Mouse (Mus musculus): ENCODE data around the gene Msh3. TPM values are rescaled to one million over a fixed set of nuclear protein-coding genes. Genes with fewer than 3 reads are reported as not detected.

Gene Msh3
- polyA plus RNA-seq, 1 experiment from 2014 or later = 30.9 TPM

DNA sequence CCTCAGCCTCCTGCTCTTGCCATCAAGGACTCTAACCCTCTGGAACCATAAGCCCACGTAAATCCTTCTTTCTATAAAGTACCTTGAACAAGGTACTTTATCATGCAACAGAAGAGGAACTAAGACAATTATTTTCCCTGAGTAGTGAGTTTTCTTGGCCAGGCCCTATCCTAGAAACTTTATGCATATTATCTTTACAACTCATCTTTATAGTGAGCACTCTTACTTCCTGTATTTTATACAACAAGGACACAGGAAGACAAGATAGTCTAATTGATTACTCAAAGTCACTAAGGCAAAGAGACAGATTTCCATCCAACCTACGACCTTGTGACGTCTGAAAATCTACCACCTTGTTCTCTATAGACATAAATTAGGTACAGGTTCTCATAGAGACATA lies 15.0 kb downstream of the Msh3 start:
- Histone ChIP-seq H3K4me1 (ENCODE audit: control insufficient read depth, insufficient read depth, low read length) (no peaks in the 10 kb centered on the region), H3K9me3 (ENCODE audit: control insufficient read depth, low read depth, low read length) (no peaks in the 10 kb centered on the region), H3K4me3 (ENCODE audit: low read depth, low read length) (no peak overlapping the region), H3K27ac (ENCODE audit: low read length) (no peak overlapping the region), H3K27me3 (ENCODE audit: control insufficient read depth, insufficient read depth, low read length) (no peaks in the 10 kb centered on the region), H3K9ac (replicated peaks; ENCODE audit: low read depth, low read length) (no peak overlapping the region), H3K36me3 (ENCODE audit: control insufficient read depth, insufficient read depth, low read length) (peaks cover 7% of the 10 kb centered on the region; the same call in 1 of the 2 replicates), H3K4me2 (replicated peaks; ENCODE audit: low read depth, low read length) (no peak overlapping the region)
- 88% methylated on average over 3 of the region's 3 CpGs for WGBS
- ATAC-seq (ENCODE audit: insufficient number of reproducible peaks, insufficient read depth, low FRiP score, low read depth) = no peak

DNA sequence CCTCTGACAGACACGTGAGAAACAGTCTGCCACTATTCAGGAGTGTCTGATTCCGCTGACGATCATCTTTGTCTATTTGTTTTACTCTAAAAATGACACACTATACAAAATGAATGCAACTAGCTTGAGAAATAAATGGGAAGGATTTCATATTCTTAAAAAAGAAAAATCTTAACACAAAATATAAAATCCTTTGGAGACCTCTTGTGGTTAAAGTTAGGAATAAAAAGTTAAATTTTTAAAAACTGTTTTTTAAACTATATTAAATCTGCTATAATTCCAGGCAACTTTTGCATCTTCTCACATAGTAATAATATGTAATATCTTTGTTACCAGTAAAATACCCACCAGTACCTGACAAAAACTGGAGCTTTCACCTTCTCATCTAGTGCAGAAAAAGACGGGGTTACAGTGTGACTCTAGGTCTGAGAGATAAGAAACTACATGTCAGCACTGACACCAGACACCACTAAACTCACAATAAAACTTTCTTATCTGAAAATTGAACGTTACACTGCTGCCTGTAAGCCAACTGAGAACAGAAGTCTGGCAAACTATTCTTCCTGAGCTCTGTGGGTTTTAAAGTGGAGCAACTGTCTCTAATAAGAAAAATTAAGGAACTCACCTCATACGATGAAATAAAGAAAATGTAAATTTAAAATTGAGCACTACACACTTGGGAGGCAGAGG lies 16.9 kb downstream of the Msh3 start:
- no peak for ATAC-seq (ENCODE audit: insufficient number of reproducible peaks, insufficient read depth, low FRiP score, low read depth)
- 76% methylated on average over 6 of the region's 6 CpGs for WGBS
- no peaks in the 10 kb centered on the region for H3K27me3 ChIP-seq (ENCODE audit: control insufficient read depth, insufficient read depth, low read length)
- H3K4me3 ChIP-seq (ENCODE audit: low read depth, low read length) = no peak overlapping the region
- peaks cover under 1% of the 10 kb centered on the region; the same call in 1 of the 2 replicates for H3K36me3 ChIP-seq (ENCODE audit: control insufficient read depth, insufficient read depth, low read length)
- no peaks in the 10 kb centered on the region for H3K4me1 ChIP-seq (ENCODE audit: control insufficient read depth, insufficient read depth, low read length)
- no peak overlapping the region for H3K4me2 ChIP-seq (replicated peaks; ENCODE audit: low read depth, low read length)
- no peak overlapping the region for H3K9ac ChIP-seq (replicated peaks; ENCODE audit: low read depth, low read length)
- H3K9me3 ChIP-seq (ENCODE audit: control insufficient read depth, low read depth, low read length) = no peaks in the 10 kb centered on the region
- H3K27ac ChIP-seq (ENCODE audit: low read length) = no peak overlapping the region

- H3K9ac ChIP-seq (replicated peaks; ENCODE audit: low read depth, low read length) = no peak overlapping the region
- H3K4me2 ChIP-seq (replicated peaks; ENCODE audit: low read depth, low read length) = no peak overlapping the region
- no peak for ATAC-seq (ENCODE audit: insufficient number of reproducible peaks, insufficient read depth, low FRiP score, low read depth)
- H3K36me3 ChIP-seq (ENCODE audit: control insufficient read depth, insufficient read depth, low read length) = no peaks in the 10 kb centered on the region; the same call in 1 of the 2 replicates
- H3K27ac ChIP-seq (ENCODE audit: low read length) = no peak overlapping the region
- 86% methylated on average over 1 of the region's 1 CpGs for WGBS
- no peaks in the 10 kb centered on the region for H3K4me1 ChIP-seq (ENCODE audit: control insufficient read depth, insufficient read depth, low read length)
- H3K4me3 ChIP-seq (ENCODE audit: low read depth, low read length) = no peak overlapping the region
- H3K27me3 ChIP-seq (ENCODE audit: control insufficient read depth, insufficient read depth, low read length) = no peaks in the 10 kb centered on the region
- H3K9me3 ChIP-seq (ENCODE audit: control insufficient read depth, low read depth, low read length) = no peaks in the 10 kb centered on the region
Observed at GRCm38 (mm10) chr13:92336857-92337256, 17.9 kb downstream of the Msh3 start.

DNA sequence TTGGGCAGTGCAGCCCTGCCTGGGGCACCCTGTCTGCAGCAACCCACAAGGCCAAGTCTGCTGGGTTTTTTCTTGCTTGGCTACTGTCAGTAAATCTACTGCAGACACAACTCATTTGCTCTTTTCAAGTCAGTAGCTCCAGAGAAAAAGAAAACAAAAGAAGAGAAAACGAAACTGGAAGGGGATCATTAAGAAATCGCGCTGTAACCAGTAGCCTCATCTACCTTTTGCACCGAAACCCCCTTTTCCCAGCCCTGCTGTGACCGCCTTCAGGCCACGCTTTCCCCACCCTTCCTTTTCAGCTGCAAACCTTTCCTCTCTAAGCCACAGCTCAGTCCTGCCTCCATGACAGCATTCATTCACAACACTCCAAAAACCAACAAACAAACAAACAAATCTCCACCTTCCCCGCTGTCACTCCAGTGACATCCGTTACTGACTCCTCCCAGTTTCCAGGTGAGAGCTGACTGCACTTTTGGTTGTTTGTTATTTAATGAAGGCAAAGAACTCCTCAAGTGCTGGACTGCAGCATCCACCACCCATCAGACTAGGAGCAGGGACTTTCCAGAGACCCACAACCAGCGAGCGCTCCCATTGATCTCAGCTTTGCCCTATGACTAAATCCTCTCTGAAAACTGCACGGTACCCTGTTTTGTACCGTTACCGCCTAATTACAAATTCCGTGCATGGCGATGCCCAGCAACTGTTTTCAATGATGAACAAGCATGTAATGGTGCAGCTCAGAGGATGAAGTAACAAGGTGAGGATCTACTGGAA lies 22.5 kb downstream of the Msh3 start:
- WGBS = 85% methylated on average over 15 of the region's 15 CpGs
- Histone ChIP-seq H3K4me1 (ENCODE audit: control insufficient read depth, insufficient read depth, low read length) (no peaks in the 10 kb centered on the region), H3K27ac (ENCODE audit: low read length) (no peak overlapping the region), H3K27me3 (ENCODE audit: control insufficient read depth, insufficient read depth, low read length) (no peaks in the 10 kb centered on the region), H3K4me3 (ENCODE audit: low read depth, low read length) (no peak overlapping the region), H3K4me2 (replicated peaks; ENCODE audit: low read depth, low read length) (no peak overlapping the region), H3K9ac (replicated peaks; ENCODE audit: low read depth, low read length) (no peak overlapping the region), H3K36me3 (ENCODE audit: control insufficient read depth, insufficient read depth, low read length) (peaks cover 5% of the 10 kb centered on the region; the same call in 1 of the 2 replicates), H3K9me3 (ENCODE audit: control insufficient read depth, low read depth, low read length) (no peaks in the 10 kb centered on the region)
- no peak for ATAC-seq (ENCODE audit: insufficient number of reproducible peaks, insufficient read depth, low FRiP score, low read depth)

GRCm38 (mm10) chr13:92330621-92331020 lies 24.2 kb downstream of the Msh3 start:
- no peak for ATAC-seq (ENCODE audit: insufficient number of reproducible peaks, insufficient read depth, low FRiP score, low read depth)
- Histone ChIP-seq H3K27ac (ENCODE audit: low read length) (no peak overlapping the region), H3K4me1 (ENCODE audit: control insufficient read depth, insufficient read depth, low read length) (no peaks in the 10 kb centered on the region), H3K36me3 (ENCODE audit: control insufficient read depth, insufficient read depth, low read length) (peaks cover 5% of the 10 kb centered on the region; the same call in 1 of the 2 replicates), H3K9me3 (ENCODE audit: control insufficient read depth, low read depth, low read length) (no peaks in the 10 kb centered on the region), H3K27me3 (ENCODE audit: control insufficient read depth, insufficient read depth, low read length) (no peaks in the 10 kb centered on the region), H3K4me3 (ENCODE audit: low read depth, low read length) (no peak overlapping the region), H3K4me2 (replicated peaks; ENCODE audit: low read depth, low read length) (no peak overlapping the region), H3K9ac (replicated peaks; ENCODE audit: low read depth, low read length) (no peak overlapping the region)
- WGBS = 93% methylated on average over 3 of the region's 3 CpGs

GRCm38 (mm10) chr13:92328000-92328399 lies 26.8 kb downstream of the Msh3 start:
- no peaks in the 10 kb centered on the region for H3K27me3 ChIP-seq (ENCODE audit: control insufficient read depth, insufficient read depth, low read length)
- H3K4me1 ChIP-seq (ENCODE audit: control insufficient read depth, insufficient read depth, low read length) = no peaks in the 10 kb centered on the region
- H3K9ac ChIP-seq (replicated peaks; ENCODE audit: low read depth, low read length) = no peak overlapping the region
- no peak overlapping the region for H3K4me2 ChIP-seq (replicated peaks; ENCODE audit: low read depth, low read length)
- H3K4me3 ChIP-seq (ENCODE audit: low read depth, low read length) = no peak overlapping the region
- WGBS = 73% methylated on average over 2 of the region's 2 CpGs
- H3K27ac ChIP-seq (ENCODE audit: low read length) = no peak overlapping the region
- H3K36me3 ChIP-seq (ENCODE audit: control insufficient read depth, insufficient read depth, low read length) = peaks cover 5% of the 10 kb centered on the region; the same call in 1 of the 2 replicates
- no peak for ATAC-seq (ENCODE audit: insufficient number of reproducible peaks, insufficient read depth, low FRiP score, low read depth)
- no peaks in the 10 kb centered on the region for H3K9me3 ChIP-seq (ENCODE audit: control insufficient read depth, low read depth, low read length)

DNA sequence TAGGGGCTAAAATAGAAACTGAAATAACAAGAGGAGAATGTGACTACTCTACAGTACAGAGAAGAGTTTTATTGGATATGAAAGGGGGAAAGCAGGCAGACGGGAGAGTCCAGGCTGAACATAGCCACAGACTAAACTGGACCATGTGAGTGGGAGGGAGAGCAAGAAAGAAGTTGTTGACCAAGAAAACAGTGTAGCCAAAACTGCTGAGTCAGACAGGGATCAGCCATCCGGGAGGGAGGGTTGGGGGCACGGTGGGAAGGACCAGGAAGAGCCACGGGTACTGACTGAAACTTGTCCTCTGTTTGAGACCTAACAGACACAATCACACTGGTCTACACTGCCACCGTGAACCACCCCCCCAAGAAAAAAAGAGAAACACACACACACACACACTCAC lies 28.8 kb downstream of the Msh3 start:
- Histone ChIP-seq H3K4me3 (ENCODE audit: low read depth, low read length) (no peak overlapping the region), H3K4me1 (ENCODE audit: control insufficient read depth, insufficient read depth, low read length) (no peaks in the 10 kb centered on the region)
- no peak for ATAC-seq (ENCODE audit: insufficient number of reproducible peaks, insufficient read depth, low FRiP score, low read depth)

DNA sequence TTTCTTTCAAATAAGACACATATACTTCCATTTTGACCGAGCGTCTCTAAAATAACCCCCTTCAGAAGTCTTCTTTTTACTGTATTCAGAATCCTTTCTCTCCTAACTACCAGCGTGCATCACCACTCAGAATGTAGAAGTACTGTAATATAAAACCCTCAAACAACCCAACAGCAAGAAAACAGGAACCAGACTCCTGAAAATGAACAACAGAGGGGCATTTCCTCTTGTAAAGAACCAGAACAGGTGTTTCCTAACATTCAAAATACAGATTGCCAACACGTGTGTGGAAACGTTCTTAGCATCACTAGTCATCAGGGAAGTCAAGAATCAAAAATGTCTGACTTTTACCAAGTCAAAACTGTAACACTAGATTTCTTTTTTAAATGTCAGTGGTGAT lies 34.0 kb downstream of the Msh3 start:
- no peak overlapping the region for H3K4me3 ChIP-seq (ENCODE audit: low read depth, low read length)
- no peak overlapping the region for H3K4me2 ChIP-seq (replicated peaks; ENCODE audit: low read depth, low read length)
- no peaks in the 10 kb centered on the region for H3K4me1 ChIP-seq (ENCODE audit: control insufficient read depth, insufficient read depth, low read length)
- H3K9ac ChIP-seq (replicated peaks; ENCODE audit: low read depth, low read length) = no peak overlapping the region
- no peaks in the 10 kb centered on the region for H3K27me3 ChIP-seq (ENCODE audit: control insufficient read depth, insufficient read depth, low read length)
- H3K36me3 ChIP-seq (ENCODE audit: control insufficient read depth, insufficient read depth, low read length) = no peaks in the 10 kb centered on the region
- WGBS = 84% methylated on average over 5 of the region's 5 CpGs
- ATAC-seq (ENCODE audit: insufficient number of reproducible peaks, insufficient read depth, low FRiP score, low read depth) = no peak
- H3K27ac ChIP-seq (ENCODE audit: low read length) = no peak overlapping the region
- no peaks in the 10 kb centered on the region for H3K9me3 ChIP-seq (ENCODE audit: control insufficient read depth, low read depth, low read length)

More for the DNA sequence above, 28.8 kb downstream of the Msh3 start:
- Histone ChIP-seq H3K9ac (replicated peaks; ENCODE audit: low read depth, low read length) (no peak overlapping the region), H3K27ac (ENCODE audit: low read length) (no peak overlapping the region), H3K36me3 (ENCODE audit: control insufficient read depth, insufficient read depth, low read length) (peaks cover 5% of the 10 kb centered on the region; the same call in 1 of the 2 replicates), H3K27me3 (ENCODE audit: control insufficient read depth, insufficient read depth, low read length) (no peaks in the 10 kb centered on the region), H3K9me3 (ENCODE audit: control insufficient read depth, low read depth, low read length) (no peaks in the 10 kb centered on the region), H3K4me2 (replicated peaks; ENCODE audit: low read depth, low read length) (no peak overlapping the region)
- 80% methylated on average over 5 of the region's 5 CpGs for WGBS
